Mouse (Mus musculus) G1E (cell line): ENCODE results near the gene Lyrm7. TPM values are rescaled to one million over a fixed set of nuclear protein-coding genes. Genes with fewer than 3 reads are reported as not detected.

ENCODE experiments used
- ATAC-seq: 2 replicates; pipeline ENCODE4 v1.8.0; 2016; ENCODE audit warnings: mild to moderate bottlenecking; ENCODE audit not compliant: insufficient number of reproducible peaks, poor library complexity, low FRiP score, severe bottlenecking; ENCODE audit errors: extremely low read depth
- DNase-seq: peaks from one replicate; pipeline ENCODE4 v3.0.0; 2012; ENCODE audit warnings: low spot score
- H3K27me3 ChIP-seq: 2 replicates; pipeline ENCODE4 v1.6.1; 2012; ENCODE audit warnings: mild to moderate bottlenecking, low read length, inconsistent platforms; ENCODE audit not compliant: insufficient read depth
- H3K36me3 ChIP-seq: replicated peaks from 2 replicates; pipeline ENCODE3; 2012; ENCODE audit warnings: mild to moderate bottlenecking, inconsistent platforms
- H3K4me1 ChIP-seq: 2 replicates; pipeline ENCODE4 v1.6.1; 2012; ENCODE audit warnings: low read depth, low read length, inconsistent platforms, mixed read lengths; ENCODE audit not compliant: insufficient read depth
- H3K4me3 ChIP-seq: 2 replicates; pipeline ENCODE4 v1.5.1; 2012; ENCODE audit warnings: low read depth, mild to moderate bottlenecking, inconsistent platforms, low read length, moderate library complexity, mixed read lengths
- H3K9me3 ChIP-seq: replicated peaks from 2 replicates; pipeline ENCODE4 v1.6.1; 2012; ENCODE audit warnings: inconsistent platforms
- CTCF ChIP-seq: IDR thresholded peaks from 2 replicates; pipeline ENCODE4 v1.5.1; 2012; ENCODE audit warnings: low read depth, low read length, inconsistent platforms, mixed read lengths
- GATA1 ChIP-seq: IDR thresholded peaks from 2 replicates; pipeline ENCODE4 v1.6.1; 2012; ENCODE audit warnings: borderline replicate concordance, low read length, inconsistent platforms, mixed read lengths
- GATA2 ChIP-seq: IDR thresholded peaks from 2 replicates; pipeline ENCODE4 v1.6.1; 2012; ENCODE audit warnings: low read depth, low read length, inconsistent platforms, borderline replicate concordance
- POLR2AphosphoS5 ChIP-seq: IDR thresholded peaks from 2 replicates; pipeline ENCODE4 v1.6.1; 2012; ENCODE audit warnings: low read depth, low read length, inconsistent platforms; ENCODE audit not compliant: insufficient replicate concordance
- TAL1 ChIP-seq: conservative IDR thresholded peaks from 2 replicates; pipeline ENCODE4 v1.6.1; 2012; ENCODE audit warnings: low read depth, low read length, inconsistent platforms, mixed read lengths
- polyA plus RNA-seq: library from polyadenylated mRNA; stranded (reverse); fragments of >175 nt; gene quantifications from 2 replicates; pipeline ENCODE4 v1.2.3, GENCODE M21; 2012
- total RNA-seq, 2 experiments: library from RNA; stranded (forward) in 1 of 2; stranded (reverse) in 1 of 2; fragments of 200-1000 nt in 1 of 2; fragments of >200 nt in 1 of 2; fragmentation: Nextera tagmentation in 1 of 2; gene quantifications; 2 replicates each; pipeline ENCODE4 v1.2.3; 2014 to 2017

The Lyrm7 gene
- total and polyA plus RNA-seq, 3 experiments = 0.51 to 9.9 (median 2.5) TPM

DNA sequence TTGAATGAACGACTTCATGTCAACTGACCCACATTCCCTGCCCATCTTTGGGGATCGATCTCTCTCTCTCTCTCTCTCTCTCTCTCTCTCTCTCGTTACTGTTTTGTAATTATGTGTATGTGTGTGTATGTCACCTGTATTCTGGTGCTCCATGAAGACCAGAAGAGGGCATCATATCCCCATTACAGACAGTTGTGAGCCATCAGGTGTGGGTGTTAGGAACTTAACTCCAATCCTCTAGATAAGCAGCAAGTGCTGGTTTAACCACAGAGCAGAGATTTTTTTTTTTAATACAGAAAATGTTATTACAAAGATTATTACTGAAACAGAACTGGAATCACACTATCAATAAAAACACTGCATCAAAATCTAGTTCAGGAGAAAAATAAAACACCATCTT, 75.2 kb downstream of the Lyrm7 start:
- H3K4me3 ChIP-seq = no peak overlapping the region
- H3K9me3 ChIP-seq = no peaks in the 10 kb centered on the region
- H3K4me1 ChIP-seq = peaks cover 21% of the 10 kb centered on the region
- no peaks in the 10 kb centered on the region for H3K27me3 ChIP-seq
- peaks cover 7% of the 10 kb centered on the region for H3K36me3 ChIP-seq
- ATAC-seq = no peak
- DNase-seq = no peak
- TF ChIP-seq CTCF (no peak), POLR2AphosphoS5 (no peak), GATA1 (no peak), GATA2 (no peak), TAL1 (no peak)

DNA sequence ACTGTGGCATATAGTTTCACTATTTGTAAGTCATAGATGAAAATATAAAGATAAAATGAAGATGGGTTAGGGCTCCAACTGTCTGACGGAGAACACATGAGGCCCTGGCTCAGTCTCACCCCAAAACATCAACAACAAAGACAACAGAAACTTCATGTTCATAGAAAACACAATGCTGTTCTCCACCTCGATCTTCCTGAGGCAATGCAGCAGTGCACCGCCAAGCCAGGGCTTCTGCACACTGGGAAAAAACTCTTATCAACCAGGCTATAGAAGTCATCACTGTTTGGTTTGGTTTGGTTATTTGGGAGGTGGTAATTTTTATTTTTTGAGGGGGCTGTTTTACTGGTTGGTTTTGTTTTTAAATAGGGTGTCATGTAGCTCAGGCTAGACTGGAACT, 76.3 kb downstream of the Lyrm7 start:
- Histone ChIP-seq H3K4me1 (peaks cover 21% of the 10 kb centered on the region), H3K36me3 (peaks cover 7% of the 10 kb centered on the region), H3K27me3 (no peaks in the 10 kb centered on the region), H3K9me3 (no peaks in the 10 kb centered on the region), H3K4me3 (no peak overlapping the region)
- TF ChIP-seq TAL1 = no peak
- no peak for TF ChIP-seq GATA2
- no peak for TF ChIP-seq GATA1
- no peak for TF ChIP-seq POLR2AphosphoS5
- TF ChIP-seq CTCF = no peak
- ATAC-seq (no peak), DNase-seq (no peak)

DNA sequence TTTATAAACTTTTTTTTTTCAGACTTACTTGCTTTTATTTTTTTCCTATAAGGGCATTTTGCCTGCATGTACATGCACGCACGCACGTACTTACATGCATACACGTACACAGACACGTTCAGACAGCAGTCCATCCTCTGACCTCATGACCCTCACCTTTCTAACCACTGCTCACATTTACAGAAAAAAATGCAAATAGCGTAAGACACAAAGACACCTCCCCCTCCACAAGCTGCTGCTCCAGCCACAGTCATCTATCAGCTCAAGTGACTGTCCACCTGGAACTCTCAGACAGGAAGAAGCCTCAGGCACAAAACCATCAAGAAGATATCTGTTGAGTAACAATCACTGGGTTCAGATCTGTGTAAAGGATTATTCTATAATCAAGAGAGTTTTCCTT, 78.5 kb downstream of the Lyrm7 start:
- ATAC-seq = no peak
- TF ChIP-seq GATA1 (no peak), CTCF (no peak), TAL1 (no peak), POLR2AphosphoS5 (no peak), GATA2 (no peak)
- Histone ChIP-seq H3K36me3 (peaks cover 7% of the 10 kb centered on the region), H3K9me3 (no peaks in the 10 kb centered on the region), H3K4me1 (peaks cover 22% of the 10 kb centered on the region), H3K4me3 (no peak overlapping the region), H3K27me3 (no peaks in the 10 kb centered on the region)
- DNase-seq = no peak

DNA sequence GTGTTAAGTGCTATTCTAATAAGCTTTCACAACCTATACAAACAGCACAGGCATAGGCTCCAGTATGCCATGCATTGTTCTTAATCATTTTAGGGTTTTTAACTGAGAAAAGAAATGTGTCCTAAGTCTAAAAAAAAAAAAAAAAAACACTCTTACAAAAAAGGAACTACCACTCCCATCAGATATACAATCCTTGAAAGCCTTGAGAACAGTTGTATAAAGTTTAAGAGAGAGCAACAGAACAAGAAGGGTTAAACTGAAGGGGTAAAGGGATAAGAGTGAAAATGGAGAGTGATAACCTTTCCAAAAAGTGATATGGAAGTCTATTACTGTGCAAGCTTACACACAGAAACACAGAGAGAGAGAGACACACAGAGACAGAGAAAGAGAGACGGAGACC, 80.8 kb downstream of the Lyrm7 start:
- no peaks in the 10 kb centered on the region for H3K9me3 ChIP-seq
- TF ChIP-seq GATA1 (no peak), GATA2 (no peak), CTCF (no peak), POLR2AphosphoS5 (no peak)
- H3K4me3 ChIP-seq = no peak overlapping the region
- H3K4me1 ChIP-seq = peaks cover 18% of the 10 kb centered on the region
- H3K27me3 ChIP-seq = no peaks in the 10 kb centered on the region
- DNase-seq (no peak), ATAC-seq (no peak)
- H3K36me3 ChIP-seq = peaks cover 4% of the 10 kb centered on the region

DNA sequence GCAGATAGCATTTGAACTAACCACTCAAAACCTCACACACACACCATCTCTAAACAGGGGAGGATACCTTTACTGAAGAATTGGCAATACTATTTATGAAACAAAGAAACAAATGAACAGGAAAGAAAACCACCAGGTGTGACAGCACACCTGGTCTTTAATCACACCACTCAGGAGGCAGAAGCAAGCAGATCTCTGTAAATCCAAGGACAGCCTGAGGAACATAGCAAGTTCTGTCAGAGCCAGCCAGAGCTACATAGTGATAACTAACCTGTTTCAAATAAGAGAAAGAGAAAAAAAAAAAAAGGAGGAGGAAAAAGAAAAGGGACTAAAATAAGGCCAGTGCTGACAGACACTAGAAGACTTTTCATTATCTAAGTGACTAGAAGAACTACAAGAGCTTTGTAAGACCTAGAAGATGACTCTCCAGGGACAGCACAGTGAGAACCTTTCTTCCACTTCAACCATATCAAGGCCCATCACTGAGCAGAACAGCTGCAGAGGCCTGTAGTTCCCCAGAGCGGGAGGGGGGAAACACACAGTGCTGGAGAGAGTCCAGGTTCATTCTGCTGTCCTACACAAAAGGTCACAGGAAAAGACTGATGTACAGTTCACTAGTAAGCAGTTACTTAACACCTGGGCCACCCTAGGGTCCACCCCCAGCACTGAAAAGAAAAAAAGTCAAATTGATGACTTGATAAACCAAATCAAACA, 82.4 kb downstream of the Lyrm7 start:
- no peaks in the 10 kb centered on the region for H3K27me3 ChIP-seq
- no peak overlapping the region for H3K4me3 ChIP-seq
- ATAC-seq (no peak), DNase-seq (no peak)
- H3K36me3 ChIP-seq = no peaks in the 10 kb centered on the region
- H3K9me3 ChIP-seq = no peaks in the 10 kb centered on the region
- H3K4me1 ChIP-seq = peaks cover 21% of the 10 kb centered on the region
- TF ChIP-seq TAL1 = no peak
- no peak for TF ChIP-seq CTCF
- TF ChIP-seq GATA2 = no peak
- no peak for TF ChIP-seq POLR2AphosphoS5
- no peak for TF ChIP-seq GATA1

DNA sequence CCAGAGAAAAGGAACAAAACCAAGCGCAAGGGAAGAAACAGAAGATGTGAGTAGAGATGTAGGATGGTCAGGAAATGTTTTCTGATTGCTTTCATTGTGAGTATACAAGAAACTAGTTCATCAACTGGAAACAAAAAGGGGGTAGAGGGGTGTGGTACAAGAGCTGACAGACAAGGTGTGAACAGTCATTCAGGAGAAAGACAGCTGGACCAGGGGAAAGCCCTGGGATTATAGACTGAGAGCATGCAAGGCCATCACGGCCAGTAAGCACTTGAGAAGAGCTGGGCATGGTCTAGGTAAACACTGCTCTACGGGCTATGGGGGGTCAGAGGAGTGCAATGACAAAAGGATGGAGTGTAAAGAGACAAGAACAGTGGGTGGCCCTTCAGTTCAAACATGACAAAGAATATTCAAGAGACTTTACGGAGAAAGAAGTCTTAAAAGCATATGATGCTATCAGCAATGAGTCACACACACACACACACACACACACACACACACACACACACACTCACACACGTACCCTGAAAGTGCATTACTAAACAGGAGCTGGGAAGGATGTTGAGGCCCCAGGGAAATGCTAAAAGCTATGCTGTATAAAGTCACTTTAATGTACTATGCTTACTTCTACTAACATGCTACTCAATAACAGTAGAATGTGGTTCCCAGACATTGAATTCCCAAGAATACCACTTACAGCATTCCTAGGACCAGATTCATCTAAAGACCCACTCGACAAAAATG, 83.2 kb downstream of the Lyrm7 start:
- Histone ChIP-seq H3K4me3 (no peak overlapping the region), H3K9me3 (no peaks in the 10 kb centered on the region), H3K36me3 (no peaks in the 10 kb centered on the region), H3K4me1 (peaks cover 21% of the 10 kb centered on the region), H3K27me3 (no peaks in the 10 kb centered on the region)
- ATAC-seq (no peak), DNase-seq (no peak)
- TF ChIP-seq TAL1 = no peak
- TF ChIP-seq CTCF = no peak
- TF ChIP-seq POLR2AphosphoS5 = no peak
- no peak for TF ChIP-seq GATA2
- no peak for TF ChIP-seq GATA1

Other genes with a start within 250 kb of the Lyrm7 start
- 25.0 and 26.9 TPM in 2 replicates for gene Cdc42se2, start 73.2 kb downstream of the Lyrm7 start, total RNA-seq (2014; fragmentation: Nextera tagmentation)
- 32.8 and 32.9 TPM in 2 replicates for gene Cdc42se2, start 73.2 kb downstream of the Lyrm7 start, total RNA-seq (2017)
- gene Cdc42se2, start 73.2 kb downstream of the Lyrm7 start, polyA plus RNA-seq = 5.0 and 6.0 TPM in 2 replicates
- gene Hint1, start 5.5 kb upstream of the Lyrm7 start, total RNA-seq (2014; fragmentation: Nextera tagmentation) = 132 and 141 TPM in 2 replicates
- 406 and 564 TPM in 2 replicates for gene Hint1, start 5.5 kb upstream of the Lyrm7 start, total RNA-seq (2017)
- 1,038 and 1,134 TPM in 2 replicates for gene Hint1, start 5.5 kb upstream of the Lyrm7 start, polyA plus RNA-seq
- gene Gpx3, start 41.5 kb upstream of the Lyrm7 start, total RNA-seq (2014; fragmentation: Nextera tagmentation) = not detected in 2 replicates
- not detected in 2 replicates for gene Gpx3, start 41.5 kb upstream of the Lyrm7 start, total RNA-seq (2017)
- gene Gpx3, start 41.5 kb upstream of the Lyrm7 start, polyA plus RNA-seq = not detected in 2 replicates
- gene Tnip1, start 102.0 kb upstream of the Lyrm7 start, total RNA-seq (2014; fragmentation: Nextera tagmentation) = 17.3 and 22.4 TPM in 2 replicates
- gene Tnip1, start 102.0 kb upstream of the Lyrm7 start, total RNA-seq (2017) = 9.6 and 11.6 TPM in 2 replicates
- gene Tnip1, start 102.0 kb upstream of the Lyrm7 start, polyA plus RNA-seq = 29.9 and 31.9 TPM in 2 replicates
- not detected in 2 replicates for gene Anxa6, start 172.5 kb upstream of the Lyrm7 start, total RNA-seq (2014; fragmentation: Nextera tagmentation)
- gene Anxa6, start 172.5 kb upstream of the Lyrm7 start, total RNA-seq (2017) = 0.87 and 1.5 TPM in 2 replicates
- 0.04 and 0.07 TPM in 2 replicates for gene Anxa6, start 172.5 kb upstream of the Lyrm7 start, polyA plus RNA-seq
- gene Ccdc69, start 217.2 kb upstream of the Lyrm7 start, total RNA-seq (2014; fragmentation: Nextera tagmentation) = not detected in 2 replicates
- gene Ccdc69, start 217.2 kb upstream of the Lyrm7 start, total RNA-seq (2017) = not detected in 2 replicates
- gene Ccdc69, start 217.2 kb upstream of the Lyrm7 start, polyA plus RNA-seq = not detected in 2 replicates
- not detected in 2 replicates for gene Gm2a, start 237.2 kb upstream of the Lyrm7 start, total RNA-seq (2014; fragmentation: Nextera tagmentation)
- gene Gm2a, start 237.2 kb upstream of the Lyrm7 start, total RNA-seq (2017) = 0.05 and 0.06 TPM in 2 replicates
- not detected in 2 replicates for gene Gm2a, start 237.2 kb upstream of the Lyrm7 start, polyA plus RNA-seq